Mouse (Mus musculus): ENCODE results near the gene Pcgf2. TPM values are rescaled to one million over a fixed set of nuclear protein-coding genes. Genes with fewer than 3 reads are reported as not detected.
"Not testable (repeated sequence)": the region's sequence is repeated elsewhere in the genome, so short reads cannot be mapped to it uniquely, and the experiment has no call there.

Pcgf2 gene
- total and polyA plus RNA-seq, 3 experiments = 5.4 to 18.5 TPM; not detected in 1

GRCm38 (mm10) chr11:97650341-97650740 lies 50.0 kb downstream of the Pcgf2 start:
- no peaks in the 10 kb centered on the region for H3K4me1 ChIP-seq (ENCODE audit: insufficient read depth, low read depth, low read length)
- no peak for ATAC-seq (ENCODE audit: extremely low read depth, insufficient number of reproducible peaks, low FRiP score, poor library complexity, severe bottlenecking)
- DNase-seq (ENCODE audit: low spot score) = no peak
- H3K4me3 ChIP-seq (ENCODE audit: low read depth, low read length) = no peak overlapping the region
- no peaks in the 10 kb centered on the region for H3K9me3 ChIP-seq (replicated peaks)
- TF ChIP-seq GATA2 (IDR thresholded peaks at IDR 0.05; ENCODE audit: borderline replicate concordance, low read depth, low read length) (no peak), CTCF (IDR thresholded peaks at IDR 0.05; ENCODE audit: low read depth, low read length) (no peak), POLR2AphosphoS5 (IDR thresholded peaks at IDR 0.05; ENCODE audit: insufficient replicate concordance, low read depth, low read length) (no peak), GATA1 (IDR thresholded peaks at IDR 0.05; ENCODE audit: borderline replicate concordance, low read length) (no peak), TAL1 (conservative IDR thresholded peaks at IDR 0.05; ENCODE audit: low read depth, low read length) (no peak)
- H3K27me3 ChIP-seq (ENCODE audit: insufficient read depth, low read length) = peaks cover 17% of the 10 kb centered on the region
- no peaks in the 10 kb centered on the region for H3K36me3 ChIP-seq (replicated peaks)

DNA sequence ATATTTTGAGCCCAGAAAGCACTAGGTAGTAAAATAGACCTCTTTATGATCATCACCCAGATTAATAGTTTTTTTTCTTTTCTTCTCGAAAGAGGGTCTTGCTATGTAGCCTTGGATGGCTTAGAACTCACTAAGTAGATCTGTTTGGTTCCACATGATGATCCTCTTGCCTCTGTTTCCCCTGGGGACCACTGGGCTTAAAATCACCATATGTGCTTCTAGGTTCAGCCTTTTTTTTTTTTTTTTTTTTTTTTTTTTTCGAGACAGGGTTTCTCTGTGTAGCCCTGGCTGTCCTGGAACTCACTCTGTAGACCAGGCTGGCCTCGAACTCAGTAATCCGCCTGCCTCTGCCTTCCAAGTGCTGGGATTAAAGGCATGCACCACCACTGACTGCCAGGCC lies 51.8 kb downstream of the Pcgf2 start:
- not testable (repeated sequence) for ATAC-seq (ENCODE audit: extremely low read depth, insufficient number of reproducible peaks, low FRiP score, poor library complexity, severe bottlenecking)

DNA sequence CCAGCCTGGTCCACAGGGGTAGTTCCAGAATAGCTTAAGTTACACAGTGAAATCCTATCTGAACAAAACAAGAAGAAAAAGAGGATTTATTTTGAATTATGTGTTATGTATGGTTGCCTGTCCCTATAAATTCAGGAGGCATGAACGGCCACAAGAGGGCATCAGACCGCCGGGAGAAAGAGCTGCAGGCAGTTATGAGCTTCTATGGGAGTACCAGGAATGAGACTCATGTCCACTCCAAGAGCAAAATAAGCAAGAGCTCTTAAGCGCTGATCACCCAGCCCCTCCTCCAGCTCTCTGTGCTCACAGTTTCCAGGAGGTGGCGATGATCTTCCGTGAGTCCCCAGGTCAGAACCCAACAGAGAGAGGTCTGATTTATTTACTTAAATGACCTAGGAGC lies 55.5 kb downstream of the Pcgf2 start:
- H3K36me3 ChIP-seq (replicated peaks) = no peaks in the 10 kb centered on the region
- H3K9me3 ChIP-seq (replicated peaks) = peaks cover 4% of the 10 kb centered on the region; the same call in 1 of the 2 replicates
- TF ChIP-seq POLR2AphosphoS5 (IDR thresholded peaks at IDR 0.05; ENCODE audit: insufficient replicate concordance, low read depth, low read length) = no peak
- TF ChIP-seq CTCF (IDR thresholded peaks at IDR 0.05; ENCODE audit: low read depth, low read length) = peak; percentile 47; the same call in 1 of the 2 replicates
- H3K4me3 ChIP-seq (ENCODE audit: low read depth, low read length) = no peak overlapping the region
- H3K4me1 ChIP-seq (ENCODE audit: insufficient read depth, low read depth, low read length) = no peaks in the 10 kb centered on the region; the same call in 1 of the 2 replicates
- no peak for ATAC-seq (ENCODE audit: extremely low read depth, insufficient number of reproducible peaks, low FRiP score, poor library complexity, severe bottlenecking)
- no peak for DNase-seq (ENCODE audit: low spot score)
- H3K27me3 ChIP-seq (ENCODE audit: insufficient read depth, low read length) = peaks cover 8% of the 10 kb centered on the region; the same call in 1 of the 2 replicates

More for the DNA sequence above, 51.8 kb downstream of the Pcgf2 start:
- H3K9me3 ChIP-seq (replicated peaks); H3K4me3 ChIP-seq (ENCODE audit: low read depth, low read length); H3K4me1 ChIP-seq (ENCODE audit: insufficient read depth, low read depth, low read length); DNase-seq (ENCODE audit: low spot score); H3K36me3 ChIP-seq (replicated peaks): not testable (repeated sequence)
- peaks cover 13% of the 10 kb centered on the region for H3K27me3 ChIP-seq (ENCODE audit: insufficient read depth, low read length)

DNA sequence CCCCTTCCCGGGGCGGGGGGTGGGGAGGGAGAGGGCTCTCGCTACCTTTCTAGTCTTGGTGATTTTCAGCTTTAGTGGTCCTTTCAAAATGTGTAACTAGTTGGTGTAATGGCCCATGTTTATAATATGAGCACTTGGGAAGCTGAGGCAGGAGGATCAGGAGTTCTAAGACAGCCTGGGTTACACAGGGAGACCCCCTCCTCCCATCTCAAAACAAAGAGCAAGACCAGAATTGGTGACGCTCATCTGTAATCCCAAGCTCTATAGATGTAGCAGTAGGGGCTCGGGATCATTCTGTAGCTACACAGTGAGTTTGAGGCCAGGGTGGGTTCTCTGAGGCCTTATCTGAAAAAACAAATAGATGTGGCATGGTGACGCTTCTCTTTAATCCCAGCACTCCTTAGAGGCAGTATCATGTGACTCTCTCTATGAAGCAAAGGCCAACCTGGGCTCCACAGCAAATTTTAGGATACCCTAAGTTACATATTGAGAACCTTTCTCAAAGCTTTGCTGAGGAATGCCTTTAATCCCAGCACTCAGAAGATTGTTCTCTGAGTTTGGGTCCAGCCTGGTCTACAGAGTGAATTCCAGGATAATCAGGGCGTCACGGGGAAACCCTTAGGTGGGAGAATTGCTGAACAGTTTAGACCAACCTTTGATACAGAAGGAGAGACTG lies 56.8 kb downstream of the Pcgf2 start:
- Histone ChIP-seq H3K36me3 (replicated peaks) (no peaks in the 10 kb centered on the region), H3K9me3 (replicated peaks) (peaks cover 4% of the 10 kb centered on the region; the same call in 1 of the 2 replicates), H3K4me3 (ENCODE audit: low read depth, low read length) (no peak overlapping the region), H3K27me3 (ENCODE audit: insufficient read depth, low read length) (0 out of 2 replicates have a peak, but pooled peaks cover 5% of the 10 kb centered on the region), H3K4me1 (ENCODE audit: insufficient read depth, low read depth, low read length) (no peaks in the 10 kb centered on the region; the same call in 1 of the 2 replicates)
- TF ChIP-seq TAL1 (conservative IDR thresholded peaks at IDR 0.05; ENCODE audit: low read depth, low read length) (no peak), CTCF (IDR thresholded peaks at IDR 0.05; ENCODE audit: low read depth, low read length) (no peak), GATA2 (IDR thresholded peaks at IDR 0.05; ENCODE audit: borderline replicate concordance, low read depth, low read length) (no peak), GATA1 (IDR thresholded peaks at IDR 0.05; ENCODE audit: borderline replicate concordance, low read length) (no peak), POLR2AphosphoS5 (IDR thresholded peaks at IDR 0.05; ENCODE audit: insufficient replicate concordance, low read depth, low read length) (no peak)
- ATAC-seq (ENCODE audit: extremely low read depth, insufficient number of reproducible peaks, low FRiP score, poor library complexity, severe bottlenecking) (no peak), DNase-seq (ENCODE audit: low spot score) (no peak)

DNA sequence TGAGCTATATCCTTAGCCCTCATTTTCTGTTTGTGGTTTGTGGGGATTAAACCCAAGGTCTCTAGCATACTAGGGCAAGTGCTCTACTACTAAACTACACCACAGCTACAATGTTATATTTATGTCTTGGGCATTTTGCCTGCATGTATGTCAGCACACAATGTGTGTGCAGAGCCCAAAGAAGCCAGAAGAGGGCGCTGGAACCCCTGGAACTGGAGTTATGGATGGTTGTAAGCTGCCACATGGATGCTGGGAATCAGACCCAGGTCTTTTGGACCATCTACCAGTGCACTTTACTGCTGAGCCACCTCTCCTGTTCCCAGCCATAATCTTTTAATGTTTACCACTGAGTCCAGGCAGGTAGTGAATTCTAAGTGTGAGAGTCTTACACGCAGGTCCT lies 57.6 kb downstream of the Pcgf2 start:
- ATAC-seq (ENCODE audit: extremely low read depth, insufficient number of reproducible peaks, low FRiP score, poor library complexity, severe bottlenecking) = no peak
- Histone ChIP-seq H3K9me3 (replicated peaks) (peaks cover 4% of the 10 kb centered on the region; the same call in 1 of the 2 replicates), H3K4me3 (ENCODE audit: low read depth, low read length) (no peak overlapping the region), H3K4me1 (ENCODE audit: insufficient read depth, low read depth, low read length) (no peaks in the 10 kb centered on the region; the same call in 1 of the 2 replicates), H3K36me3 (replicated peaks) (no peaks in the 10 kb centered on the region), H3K27me3 (ENCODE audit: insufficient read depth, low read length) (peaks cover 9% of the 10 kb centered on the region; the same call in 1 of the 2 replicates)
- TF ChIP-seq TAL1 (conservative IDR thresholded peaks at IDR 0.05; ENCODE audit: low read depth, low read length) (no peak), GATA1 (IDR thresholded peaks at IDR 0.05; ENCODE audit: borderline replicate concordance, low read length) (no peak), GATA2 (IDR thresholded peaks at IDR 0.05; ENCODE audit: borderline replicate concordance, low read depth, low read length) (no peak), CTCF (IDR thresholded peaks at IDR 0.05; ENCODE audit: low read depth, low read length) (no peak), POLR2AphosphoS5 (IDR thresholded peaks at IDR 0.05; ENCODE audit: insufficient replicate concordance, low read depth, low read length) (no peak)
- DNase-seq (ENCODE audit: low spot score) = no peak

DNA sequence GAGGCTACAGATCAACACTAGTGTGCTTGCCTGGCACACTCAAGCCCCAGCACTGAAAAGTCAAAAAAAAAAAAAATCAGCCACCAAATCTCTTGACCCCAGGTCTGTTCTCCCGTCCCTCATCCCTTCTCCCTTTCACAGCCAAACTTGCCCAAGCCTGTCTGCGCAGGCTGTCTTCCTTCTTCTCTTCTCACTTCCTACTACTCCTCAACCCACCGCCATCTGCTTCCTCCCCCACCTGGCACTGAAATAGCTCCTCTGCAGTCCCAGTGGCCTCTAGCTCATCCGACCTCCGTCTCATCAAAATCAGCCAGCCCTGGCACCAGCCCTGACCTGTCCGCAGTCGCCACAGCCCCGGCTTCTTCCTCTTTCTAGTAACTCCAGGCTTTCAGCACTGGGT lies 58.6 kb downstream of the Pcgf2 start:
- ATAC-seq (ENCODE audit: extremely low read depth, insufficient number of reproducible peaks, low FRiP score, poor library complexity, severe bottlenecking) (no peak), DNase-seq (ENCODE audit: low spot score) (no peak)
- no peaks in the 10 kb centered on the region; the same call in 1 of the 2 replicates for H3K4me1 ChIP-seq (ENCODE audit: insufficient read depth, low read depth, low read length)
- H3K4me3 ChIP-seq (ENCODE audit: low read depth, low read length) = no peak overlapping the region
- peaks cover 4% of the 10 kb centered on the region; the same call in 1 of the 2 replicates for H3K9me3 ChIP-seq (replicated peaks)
- TF ChIP-seq GATA1 (IDR thresholded peaks at IDR 0.05; ENCODE audit: borderline replicate concordance, low read length) (no peak), POLR2AphosphoS5 (IDR thresholded peaks at IDR 0.05; ENCODE audit: insufficient replicate concordance, low read depth, low read length) (no peak), TAL1 (conservative IDR thresholded peaks at IDR 0.05; ENCODE audit: low read depth, low read length) (no peak), CTCF (IDR thresholded peaks at IDR 0.05; ENCODE audit: low read depth, low read length) (no peak), GATA2 (IDR thresholded peaks at IDR 0.05; ENCODE audit: borderline replicate concordance, low read depth, low read length) (no peak)
- H3K27me3 ChIP-seq (ENCODE audit: insufficient read depth, low read length) = peaks cover 11% of the 10 kb centered on the region; the same call in 1 of the 2 replicates
- H3K36me3 ChIP-seq (replicated peaks) = no peaks in the 10 kb centered on the region

Other genes with a start within 250 kb of the Pcgf2 start
- gene 4933428G20Rik, start 200.2 kb downstream of the Pcgf2 start, total RNA-seq (2014; fragmentation: Nextera tagmentation) = not detected in 2 replicates
- not detected in 2 replicates for gene 4933428G20Rik, start 200.2 kb downstream of the Pcgf2 start, total RNA-seq (2017)
- gene 4933428G20Rik, start 200.2 kb downstream of the Pcgf2 start, polyA plus RNA-seq (2012) = not detected in 2 replicates
- gene Srcin1, start 124.3 kb downstream of the Pcgf2 start, total RNA-seq (2014; fragmentation: Nextera tagmentation) = 0.15 TPM in 2 replicates
- 0.29 and 0.49 TPM in 2 replicates for gene Srcin1, start 124.3 kb downstream of the Pcgf2 start, total RNA-seq (2017)
- gene Srcin1, start 124.3 kb downstream of the Pcgf2 start, polyA plus RNA-seq (2012) = 0.21 and 0.25 TPM in 2 replicates
- 2.6 and 4.5 TPM in 2 replicates for gene Epop, start 70.8 kb downstream of the Pcgf2 start, total RNA-seq (2014; fragmentation: Nextera tagmentation)
- gene Epop, start 70.8 kb downstream of the Pcgf2 start, total RNA-seq (2017) = 2.7 and 3.9 TPM in 2 replicates
- 60.9 and 77.7 TPM in 2 replicates for gene Epop, start 70.8 kb downstream of the Pcgf2 start, polyA plus RNA-seq (2012)
- 16.5 and 18.7 TPM in 2 replicates for gene Mllt6, start 37.1 kb downstream of the Pcgf2 start, total RNA-seq (2014; fragmentation: Nextera tagmentation)
- gene Mllt6, start 37.1 kb downstream of the Pcgf2 start, total RNA-seq (2017) = 10.9 and 11.2 TPM in 2 replicates
- gene Mllt6, start 37.1 kb downstream of the Pcgf2 start, polyA plus RNA-seq (2012) = 38.3 and 42.6 TPM in 2 replicates
- 14.7 and 19.1 TPM in 2 replicates for gene Cisd3, start 14.7 kb downstream of the Pcgf2 start, total RNA-seq (2014; fragmentation: Nextera tagmentation)
- gene Cisd3, start 14.7 kb downstream of the Pcgf2 start, total RNA-seq (2017) = 8.8 and 14.9 TPM in 2 replicates
- 0.69 and 2.6 TPM in 2 replicates for gene Cisd3, start 14.7 kb downstream of the Pcgf2 start, polyA plus RNA-seq (2012)
- 49.9 and 78.3 TPM in 2 replicates for gene Psmb3, start 2.9 kb upstream of the Pcgf2 start, total RNA-seq (2014; fragmentation: Nextera tagmentation)
- gene Psmb3, start 2.9 kb upstream of the Pcgf2 start, total RNA-seq (2017) = 191 and 258 TPM in 2 replicates
- 23.7 and 93.4 TPM in 2 replicates for gene Psmb3, start 2.9 kb upstream of the Pcgf2 start, polyA plus RNA-seq (2012)
- 19.6 and 23.2 TPM in 2 replicates for gene Pip4k2b, start 44.2 kb upstream of the Pcgf2 start, total RNA-seq (2014; fragmentation: Nextera tagmentation)
- 14.5 and 16.7 TPM in 2 replicates for gene Pip4k2b, start 44.2 kb upstream of the Pcgf2 start, total RNA-seq (2017)
- 22.0 and 25.6 TPM in 2 replicates for gene Pip4k2b, start 44.2 kb upstream of the Pcgf2 start, polyA plus RNA-seq (2012)
- 13.5 and 20.8 TPM in 2 replicates for gene Cwc25, start 66.1 kb upstream of the Pcgf2 start, total RNA-seq (2014; fragmentation: Nextera tagmentation)
- 25.5 and 27.4 TPM in 2 replicates for gene Cwc25, start 66.1 kb upstream of the Pcgf2 start, total RNA-seq (2017)
- gene Cwc25, start 66.1 kb upstream of the Pcgf2 start, polyA plus RNA-seq (2012) = 22.5 and 23.2 TPM in 2 replicates
- gene 1700001P01Rik, start 75.4 kb upstream of the Pcgf2 start, total RNA-seq (2014; fragmentation: Nextera tagmentation) = not detected in 2 replicates
- gene 1700001P01Rik, start 75.4 kb upstream of the Pcgf2 start, total RNA-seq (2017) = 0.23 and 0.33 TPM in 2 replicates
- 0.09 TPM in 1 of 2 replicates, not detected in the other for gene 1700001P01Rik, start 75.4 kb upstream of the Pcgf2 start, polyA plus RNA-seq (2012)
- gene Rpl23, start 81.9 kb upstream of the Pcgf2 start, total RNA-seq (2014; fragmentation: Nextera tagmentation) = 580 and 589 TPM in 2 replicates
- 1,583 and 1,694 TPM in 2 replicates for gene Rpl23, start 81.9 kb upstream of the Pcgf2 start, total RNA-seq (2017)
- 255 and 258 TPM in 2 replicates for gene Rpl23, start 81.9 kb upstream of the Pcgf2 start, polyA plus RNA-seq (2012)
- 31.0 and 37.1 TPM in 2 replicates for gene Lasp1, start 98.5 kb upstream of the Pcgf2 start, total RNA-seq (2014; fragmentation: Nextera tagmentation)
- 53.4 and 122 TPM in 2 replicates for gene Lasp1, start 98.5 kb upstream of the Pcgf2 start, total RNA-seq (2017)
- gene Lasp1, start 98.5 kb upstream of the Pcgf2 start, polyA plus RNA-seq (2012) = 49.6 and 71.7 TPM in 2 replicates
- gene B230217C12Rik, start 140.3 kb upstream of the Pcgf2 start, total RNA-seq (2014; fragmentation: Nextera tagmentation) = not detected in 2 replicates
- 0.16 TPM in 1 of 2 replicates, not detected in the other for gene B230217C12Rik, start 140.3 kb upstream of the Pcgf2 start, total RNA-seq (2017)
- gene B230217C12Rik, start 140.3 kb upstream of the Pcgf2 start, polyA plus RNA-seq (2012) = not detected in 2 replicates
- 0.58 and 1.9 TPM in 2 replicates for gene Fbxo47, start 183.7 kb upstream of the Pcgf2 start, total RNA-seq (2014; fragmentation: Nextera tagmentation)
- gene Fbxo47, start 183.7 kb upstream of the Pcgf2 start, total RNA-seq (2017) = 0.55 and 0.70 TPM in 2 replicates
- gene Fbxo47, start 183.7 kb upstream of the Pcgf2 start, polyA plus RNA-seq (2012) = not detected in 2 replicates